Mouse (Mus musculus) liver, adult 2 months (tissue): ENCODE measurements at regions not wholly inside any gene's neighbourhood (a gene's known extent, or its start where the extent isn't known, plus 50 kb on each side); places are given as distances from the start of the nearest gene placed in this dataset.

ENCODE experiments used
- CTCF ChIP-seq: fragments of 200-500 bp; IDR thresholded peaks from 2 replicates; pipeline ENCODE4 v1.5.1; 2011; ENCODE audit warnings: low read depth, low read length, control low read depth
- POLR2A ChIP-seq: fragments of 200-500 bp; IDR thresholded peaks from 2 replicates; pipeline ENCODE4 v1.6.1; 2011; ENCODE audit warnings: low read length, control low read depth; ENCODE audit not compliant: insufficient read depth; ENCODE audit errors: extremely low read depth

- no peak for TF ChIP-seq POLR2A
- TF ChIP-seq CTCF, result no peak
These were observed 121.4 kb upstream of the Spaca1 start for GRCm38 (mm10) chr4:34171265-34171862.
